Mouse (Mus musculus) R1 (cell line): ENCODE measurements around the gene Trir.

Experiments used
- DNase-seq: peaks from one replicate; pipeline ENCODE4 v3.0.0-alpha.2; 2018; ENCODE audit warnings: low read depth, low spot score

Gene Trir

DNA sequence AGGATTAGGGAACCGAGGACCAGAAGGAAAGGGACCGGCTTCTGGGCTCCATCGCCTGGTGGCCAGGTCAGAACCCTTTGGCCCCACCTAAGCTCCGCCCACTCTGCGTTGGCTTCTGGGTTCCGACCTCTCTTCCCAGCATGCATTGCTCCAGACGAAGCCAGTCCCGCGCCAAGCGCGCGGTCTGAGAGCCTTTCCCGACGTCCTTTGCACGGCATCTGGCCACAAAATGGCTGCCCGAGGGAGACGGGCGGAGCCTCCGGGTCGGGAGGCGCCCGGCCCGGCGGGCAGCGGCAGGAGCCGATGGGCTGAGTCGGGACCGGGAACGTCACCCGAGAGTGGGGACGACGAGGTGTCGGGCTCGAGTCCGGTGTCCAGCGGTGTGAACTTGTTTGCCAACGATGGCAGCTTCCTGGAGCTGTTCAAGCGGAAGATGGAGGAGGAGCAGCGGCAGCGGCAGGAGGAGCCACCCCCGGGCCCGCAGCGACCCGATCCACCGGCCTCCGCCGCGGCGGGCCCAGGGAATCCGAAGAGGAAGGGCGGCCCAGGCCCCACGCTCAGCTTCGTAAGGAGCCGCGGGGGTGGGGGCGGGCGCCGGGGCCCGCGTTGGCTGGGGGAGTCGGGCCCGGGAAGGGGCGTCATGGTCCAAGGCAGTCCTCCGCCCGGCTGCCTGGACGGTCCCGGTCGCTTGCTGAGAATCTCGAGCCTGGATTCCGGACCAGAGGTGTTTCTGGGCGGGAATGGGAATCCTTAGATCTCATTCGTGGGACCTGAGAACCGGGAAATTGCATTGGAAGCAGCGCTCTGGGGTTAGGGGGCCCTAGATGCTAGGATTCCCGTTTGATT, at the start of gene Trir:
TSS of gene Trir (plus strand) at position 154 of the 846 bp plus-strand sequence.
- DNase-seq = peak; percentile 98

DNA sequence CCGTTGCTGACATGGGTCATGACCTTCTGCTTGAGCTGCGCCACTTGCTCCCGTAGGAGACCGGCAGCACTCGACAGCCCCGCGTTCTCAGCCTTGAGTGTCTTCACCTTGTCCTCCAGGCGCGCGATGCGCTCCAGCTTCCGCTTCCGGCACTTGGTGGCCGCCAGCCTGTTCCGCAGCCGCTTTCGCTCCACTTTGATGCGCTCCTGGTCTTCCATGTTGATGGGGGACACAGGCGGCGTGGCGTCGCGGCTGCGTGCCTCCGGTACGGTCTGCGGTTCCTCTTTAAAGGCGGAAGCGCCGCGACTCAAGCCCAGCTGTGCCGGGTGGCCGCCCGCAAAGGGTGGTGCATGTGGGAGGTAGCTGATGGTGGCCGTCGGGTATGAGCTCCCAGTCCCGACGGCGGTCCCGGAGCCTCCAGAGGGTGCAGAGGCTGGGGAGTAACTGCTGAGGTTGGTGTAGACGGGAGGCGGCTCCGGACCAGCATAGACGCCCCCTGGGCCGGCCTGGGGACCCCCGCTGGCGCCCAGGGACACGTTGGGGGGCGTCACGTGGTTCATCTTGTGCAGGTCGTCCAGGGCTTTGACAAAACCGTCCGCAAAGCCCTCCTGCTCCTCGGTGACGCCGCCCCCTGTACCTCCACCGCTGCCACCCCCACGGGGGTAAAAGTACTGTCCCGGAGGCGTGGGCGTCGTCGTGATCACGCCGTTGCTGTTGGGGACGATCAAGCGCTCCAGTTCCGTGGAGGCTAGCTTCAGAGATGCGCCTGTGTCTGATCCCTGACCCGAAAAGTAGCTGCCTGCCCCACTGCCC, 49.0 kb upstream of the Trir start:
- peak; percentile 74 for DNase-seq

DNA sequence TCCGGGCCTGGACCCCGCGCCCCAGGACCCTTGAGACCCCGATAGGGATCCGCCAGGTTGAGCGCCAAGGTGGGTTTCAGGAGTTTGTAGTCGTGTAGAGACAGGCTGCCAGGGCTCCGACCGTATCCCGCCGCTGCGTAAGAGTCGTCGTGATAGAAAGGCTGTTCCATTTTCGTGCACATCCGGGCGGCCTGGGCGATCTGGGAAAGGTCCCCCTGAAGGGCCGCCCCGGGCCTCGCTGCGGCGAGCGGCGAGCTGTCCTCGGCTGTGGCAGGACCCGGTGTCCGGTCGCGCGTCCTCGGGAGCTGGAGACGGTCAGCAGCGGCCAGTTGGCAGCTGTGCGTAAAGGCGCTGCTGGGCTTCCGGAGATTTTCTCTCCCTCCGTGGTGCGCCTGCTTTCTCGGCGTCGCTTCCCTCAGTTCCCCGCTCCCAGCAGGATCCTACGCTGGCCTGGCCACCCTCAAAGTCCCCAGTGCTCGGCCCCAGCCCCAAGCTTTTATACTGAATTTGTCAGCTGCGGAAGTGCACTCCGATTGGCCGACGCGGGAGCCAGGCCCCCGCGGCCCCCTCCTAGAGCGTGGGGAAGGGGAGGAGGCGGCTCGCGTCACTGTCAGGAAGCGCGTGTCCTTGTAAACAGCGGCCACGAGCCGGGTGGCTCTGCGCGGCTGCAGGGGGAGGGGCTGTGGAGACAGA, 48.2 kb upstream of the Trir start, which contains the start of gene Junb:
TSS of gene Junb (minus strand) at position 471 of the 693 bp plus-strand sequence.
- DNase-seq = peak; percentile 94

DNA sequence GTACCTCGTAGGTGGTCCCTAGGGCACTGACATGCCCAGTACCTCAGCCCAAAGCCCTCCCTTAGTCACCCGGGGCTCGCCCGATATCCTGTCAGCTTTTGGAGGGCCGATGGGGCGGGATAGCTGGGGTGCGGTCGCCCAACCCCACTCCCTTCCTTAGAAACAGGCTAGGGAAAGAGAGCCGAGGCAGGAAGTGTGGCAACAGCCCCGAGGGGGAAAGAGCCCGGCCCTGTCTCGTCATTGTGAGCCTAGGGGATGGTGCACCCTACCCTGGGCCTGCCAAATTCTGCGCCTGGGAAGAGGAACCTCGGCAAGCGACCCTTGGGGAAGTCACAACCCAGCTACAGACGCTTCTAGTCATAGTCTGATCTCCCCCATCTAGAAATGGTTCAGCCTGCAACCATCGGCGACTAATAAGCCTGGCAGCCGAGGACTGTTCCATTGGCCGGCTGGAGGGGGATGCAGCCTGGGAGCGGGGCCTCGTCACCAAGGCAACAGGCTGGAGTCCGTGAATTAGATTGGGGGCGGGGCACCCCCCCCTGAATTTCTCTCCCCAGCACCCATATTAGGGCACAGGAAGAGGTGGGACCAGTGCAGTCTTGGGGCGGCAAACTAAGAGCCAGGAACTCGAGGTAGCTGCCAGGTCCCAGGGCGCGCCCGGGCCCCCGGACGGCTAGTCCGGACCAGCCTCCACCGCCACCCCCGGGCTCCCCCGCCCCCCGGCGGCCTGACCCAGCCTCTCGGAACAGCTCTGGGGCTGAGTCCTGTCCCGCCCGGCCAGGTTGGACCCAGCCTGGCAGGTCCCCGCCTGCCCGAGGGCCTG, 46.8 kb upstream of the Trir start:
- peak; percentile 99 for DNase-seq

DNA sequence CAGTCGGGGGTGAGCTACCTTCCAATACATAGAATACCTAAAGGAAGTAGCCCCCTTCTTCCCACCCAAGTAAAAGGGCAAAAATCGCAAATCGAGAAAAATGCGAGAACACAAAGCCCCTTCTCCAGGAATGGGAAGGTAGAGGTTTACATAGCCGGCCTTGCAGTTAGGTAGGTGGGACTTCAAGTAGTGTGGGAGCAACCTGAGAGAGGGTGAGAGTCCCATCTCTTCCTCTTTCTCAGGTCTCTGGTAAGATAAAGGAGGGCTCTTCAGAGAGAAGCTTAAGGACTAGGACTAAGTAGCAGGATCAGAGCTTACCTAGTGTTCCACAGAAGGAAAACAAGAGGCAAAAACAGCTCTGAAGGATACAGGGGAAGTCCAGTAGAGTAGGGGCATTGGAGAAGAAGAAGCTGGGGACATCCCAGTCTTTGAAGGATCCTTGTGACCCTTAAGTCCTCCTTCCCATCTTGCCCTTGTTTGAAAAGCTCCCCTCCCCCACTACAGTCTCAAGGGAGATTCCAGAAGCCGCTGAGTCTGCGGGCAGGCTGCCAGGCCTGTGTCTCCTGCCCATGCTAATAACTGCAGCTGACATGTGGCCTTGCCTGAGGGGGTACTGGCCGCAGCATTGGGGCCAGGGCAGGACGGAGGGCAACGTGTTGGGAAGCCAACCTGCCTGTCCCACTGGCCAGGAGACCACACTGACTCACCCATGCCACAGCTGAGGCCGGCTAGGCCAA, 45.8 kb upstream of the Trir start:
- no peak for DNase-seq

DNA sequence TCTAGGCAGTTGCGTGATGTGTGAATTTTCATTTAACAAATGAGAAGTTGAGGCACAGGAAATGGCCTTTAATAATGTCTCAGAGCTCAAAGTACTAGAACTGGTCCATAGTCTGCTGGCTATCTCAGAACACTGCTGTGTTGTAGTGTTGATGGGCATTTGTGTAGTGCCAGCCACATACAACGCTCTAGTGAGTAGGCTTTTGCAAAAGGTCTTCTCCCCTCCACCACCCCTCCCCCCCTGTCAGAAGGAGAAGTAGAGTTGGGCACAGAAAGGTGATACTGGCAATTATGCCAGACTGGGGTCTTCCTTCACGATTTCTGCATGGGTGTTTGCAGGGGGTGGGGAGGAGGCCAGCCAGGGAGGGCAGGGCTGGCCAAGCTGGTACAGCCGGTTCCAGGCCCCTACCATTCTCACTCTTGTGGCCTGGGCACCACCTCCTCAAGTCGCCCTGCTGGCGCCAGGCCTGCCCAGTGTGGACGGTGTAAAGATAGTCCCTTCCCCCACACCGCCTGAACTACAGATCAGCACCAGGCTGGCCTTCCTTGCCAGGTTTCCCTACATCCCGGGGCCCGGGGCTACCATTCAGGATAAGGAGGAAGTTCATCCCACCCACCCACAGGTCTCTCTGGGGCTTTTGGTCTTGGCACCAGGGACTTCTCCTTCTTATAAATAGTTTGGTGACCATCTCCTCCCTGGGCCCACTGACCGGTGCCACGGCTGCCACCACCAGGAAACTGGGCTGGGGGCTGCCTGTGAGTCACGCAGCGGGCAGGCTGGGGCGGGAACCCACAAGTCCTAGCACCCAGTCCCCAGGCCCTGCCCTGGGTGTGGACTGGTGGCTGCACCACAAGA, 44.8 kb upstream of the Trir start:
- no peak for DNase-seq

DNA sequence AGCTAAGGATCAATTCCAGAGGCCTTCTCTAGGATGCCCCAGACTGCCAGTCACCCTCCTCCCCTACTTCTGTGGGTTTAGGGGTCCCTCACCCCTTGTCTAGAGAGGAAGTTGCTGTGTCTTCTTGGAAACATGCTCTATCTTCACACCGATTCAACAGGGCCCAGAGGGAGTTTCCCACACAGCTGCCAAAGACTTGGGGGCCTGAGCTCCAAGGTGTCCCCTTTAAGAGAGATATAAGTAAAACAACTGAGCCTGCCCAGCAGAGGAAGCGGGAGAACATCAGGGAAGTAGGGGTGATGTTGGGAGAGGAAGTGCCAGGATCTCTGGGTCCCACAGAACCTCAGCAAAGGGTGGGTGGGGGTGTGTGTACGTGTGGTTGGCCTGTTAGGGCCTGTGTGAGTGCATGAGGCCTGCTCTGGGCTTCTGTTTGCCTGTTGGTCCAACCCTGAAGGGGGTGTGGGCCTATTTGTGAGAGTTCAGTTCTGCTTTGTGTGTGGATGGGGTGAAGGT, 44.1 kb upstream of the Trir start:
- DNase-seq = no peak

DNA sequence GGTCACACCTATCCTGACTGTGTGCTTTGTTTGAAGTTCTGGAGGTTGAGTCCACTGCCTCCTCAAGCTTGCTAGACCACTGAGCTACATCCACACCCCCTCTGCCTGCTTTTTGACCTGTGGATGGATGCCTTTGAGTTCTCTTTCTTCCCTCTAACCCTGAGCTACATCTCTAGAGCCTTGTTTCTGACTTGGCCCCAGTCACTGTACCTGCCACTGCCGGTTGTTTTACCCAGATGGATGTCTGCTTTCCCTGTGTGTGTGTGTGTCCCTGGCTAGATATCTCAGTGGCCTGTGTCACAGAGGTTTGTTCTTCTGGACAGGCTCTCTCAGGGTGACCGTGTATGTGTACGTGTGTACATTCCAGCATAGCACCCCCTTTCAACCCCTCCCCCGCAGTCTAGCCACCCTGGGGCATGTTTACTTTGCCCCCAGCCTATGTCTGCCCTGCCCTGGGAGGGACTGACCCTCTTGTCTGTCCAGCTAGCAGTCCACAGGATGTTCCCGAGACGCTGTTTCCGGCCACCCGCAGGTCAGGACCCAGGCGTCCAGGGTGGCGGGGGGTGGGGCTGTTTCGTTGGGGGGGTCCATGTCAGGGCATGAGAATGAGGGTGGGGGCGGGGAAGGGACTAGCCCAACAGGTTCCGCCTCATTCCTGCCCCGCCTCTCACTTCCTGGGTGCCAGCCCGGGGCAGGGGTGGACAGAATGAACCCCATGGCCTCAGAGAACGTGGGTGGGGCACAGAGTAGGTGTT, 42.2 kb upstream of the Trir start:
- DNase-seq = no peak

DNA sequence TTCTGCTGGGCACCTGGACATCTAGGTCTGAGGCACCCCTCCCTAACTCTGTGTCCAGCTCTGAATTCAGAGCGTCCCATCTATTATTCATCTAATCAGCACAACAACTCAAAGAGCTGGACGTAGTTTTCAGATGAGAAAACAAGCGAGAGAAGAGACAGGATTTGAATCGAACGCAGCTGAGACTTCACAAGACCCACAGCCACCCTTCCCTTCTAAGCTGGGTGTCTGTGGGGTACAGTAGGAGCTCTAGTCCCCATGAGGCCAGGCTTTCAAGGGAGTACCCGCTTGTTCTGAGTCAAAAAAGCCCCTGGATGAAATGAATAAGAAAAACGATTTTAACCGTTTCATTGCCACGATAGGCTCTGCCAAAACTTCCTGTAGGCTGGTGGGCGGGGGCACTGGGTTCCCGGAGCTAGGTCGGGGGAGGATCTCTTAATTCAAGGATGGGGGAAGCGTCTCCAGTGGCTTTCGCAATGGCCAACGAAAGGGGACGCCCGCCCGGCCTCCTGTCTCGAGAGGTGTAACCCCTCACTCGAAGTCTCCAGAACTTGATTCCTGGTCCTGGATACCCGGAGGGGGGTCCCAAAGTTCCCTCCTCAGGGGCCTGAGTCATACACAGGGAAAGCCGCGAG, 41.5 kb upstream of the Trir start:
- DNase-seq = no peak

DNA sequence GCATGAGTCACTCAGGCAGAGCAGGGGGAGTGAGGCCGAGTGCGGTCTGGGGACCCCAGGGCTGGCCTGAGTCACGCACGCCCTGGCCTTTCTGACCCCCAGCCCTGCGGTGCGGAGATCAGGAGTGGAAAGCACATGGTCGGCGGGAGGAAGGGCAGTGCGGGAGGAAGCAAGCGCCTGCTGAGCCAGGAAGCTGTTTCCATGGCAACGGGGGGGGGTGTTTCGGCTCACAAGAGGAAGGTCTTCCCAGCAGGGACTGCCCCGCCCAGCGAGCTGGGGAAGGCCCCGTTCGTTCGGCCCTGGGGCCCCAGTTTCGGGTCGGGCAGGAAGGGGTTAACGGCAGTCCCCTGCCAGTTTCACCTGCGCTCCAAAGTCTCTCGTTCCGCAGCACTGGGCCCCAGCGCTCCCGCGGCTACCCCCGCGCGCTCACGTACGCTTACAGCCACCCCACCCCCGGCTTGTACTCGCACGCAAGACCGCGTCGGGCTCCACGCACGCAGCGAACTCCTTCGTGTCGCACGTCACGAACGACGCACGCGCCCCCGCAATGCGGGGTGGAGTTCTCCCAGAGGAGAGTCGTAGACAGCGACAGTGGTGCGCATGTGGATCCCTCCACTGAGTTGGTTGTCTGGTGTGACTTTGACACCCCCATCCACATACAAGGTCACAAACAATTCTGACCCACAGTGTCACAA, 40.8 kb upstream of the Trir start:
- peak; percentile 98 for DNase-seq

DNA sequence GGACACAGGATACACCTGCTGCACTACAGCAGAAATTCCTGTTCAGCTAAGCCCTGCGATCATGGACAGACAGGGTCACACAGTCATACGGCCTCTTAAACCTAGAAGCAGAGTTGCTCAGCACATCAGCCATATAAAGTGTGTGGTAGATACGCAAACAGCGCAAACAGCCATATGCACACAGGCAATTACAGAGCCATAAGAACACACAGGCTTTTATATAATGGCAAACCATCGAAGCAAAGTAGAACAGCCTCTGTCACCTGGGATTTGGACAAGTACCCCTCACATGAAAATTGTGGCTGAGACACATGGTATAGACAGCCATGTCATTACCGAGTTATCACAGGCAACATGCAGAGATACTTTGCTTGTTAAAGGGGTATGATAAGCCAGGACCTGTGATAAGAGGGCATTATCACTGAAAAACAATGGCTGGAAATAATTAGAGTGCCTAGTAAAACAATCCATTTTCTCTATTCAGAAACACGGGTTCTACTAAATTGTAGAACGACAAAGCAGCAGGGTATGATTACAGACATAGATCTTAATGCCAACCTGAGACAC, 40.2 kb upstream of the Trir start:
- DNase-seq = no peak

DNA sequence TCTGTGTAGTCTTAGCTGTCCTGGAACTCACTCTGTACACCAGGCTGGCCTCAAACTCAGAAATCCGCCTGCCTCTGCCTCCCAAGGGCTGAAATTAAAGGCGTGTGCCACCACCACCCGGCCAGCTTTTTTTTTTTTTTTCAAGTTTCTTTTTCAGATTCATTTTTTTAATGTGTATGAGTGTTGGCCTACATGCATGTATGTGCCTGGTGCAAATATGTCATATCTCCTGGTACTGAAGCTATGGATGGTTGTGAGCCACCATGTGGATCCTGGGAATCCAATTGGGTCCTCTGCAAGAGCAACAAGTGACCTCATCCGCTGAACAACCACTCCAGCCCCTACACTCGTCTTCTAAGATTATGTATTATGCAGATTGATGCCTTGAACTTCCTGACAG, 39.2 kb upstream of the Trir start:
- no peak for DNase-seq

DNA sequence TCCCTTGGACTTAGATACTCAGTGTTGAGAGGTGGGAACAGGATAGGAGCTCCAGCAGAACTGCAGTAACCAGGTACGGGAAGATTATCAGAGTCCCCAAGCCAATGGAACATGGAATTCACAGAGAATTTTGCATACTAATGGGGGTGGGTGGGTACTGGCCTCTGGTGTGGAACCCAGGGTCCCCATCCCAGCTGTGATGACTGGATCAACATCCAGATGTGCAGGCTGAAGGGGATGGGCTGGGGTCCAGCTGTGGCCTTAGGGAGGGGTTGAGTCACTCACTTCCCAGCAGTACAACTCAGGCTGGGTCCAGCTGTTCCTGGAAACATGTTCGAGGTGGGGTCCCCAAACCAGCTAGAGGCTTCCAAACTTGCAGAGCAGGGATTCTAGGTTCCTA, 38.7 kb upstream of the Trir start:
- DNase-seq = peak; percentile 33

DNA sequence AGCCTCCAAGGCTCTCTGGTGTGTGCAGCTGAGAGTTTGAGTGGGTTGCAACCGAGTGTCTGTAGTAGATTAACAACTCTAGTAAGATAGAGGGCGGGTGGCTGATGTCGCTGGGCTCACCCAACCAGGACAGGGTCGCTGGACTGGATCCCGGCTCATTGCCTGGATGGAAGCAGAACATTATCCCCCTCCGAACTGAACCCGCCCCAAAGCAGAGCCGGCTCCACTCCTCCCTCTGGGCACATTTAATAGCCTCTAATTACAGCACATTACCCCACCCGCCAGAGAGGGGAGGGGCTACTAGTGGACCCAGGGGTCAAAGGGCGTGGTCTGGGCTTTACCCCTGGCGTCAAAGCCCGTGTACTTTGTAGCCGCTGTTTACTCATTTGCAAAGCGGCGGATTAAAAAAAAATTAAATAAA, 37.3 kb upstream of the Trir start:
- peak; percentile 83 for DNase-seq

DNA sequence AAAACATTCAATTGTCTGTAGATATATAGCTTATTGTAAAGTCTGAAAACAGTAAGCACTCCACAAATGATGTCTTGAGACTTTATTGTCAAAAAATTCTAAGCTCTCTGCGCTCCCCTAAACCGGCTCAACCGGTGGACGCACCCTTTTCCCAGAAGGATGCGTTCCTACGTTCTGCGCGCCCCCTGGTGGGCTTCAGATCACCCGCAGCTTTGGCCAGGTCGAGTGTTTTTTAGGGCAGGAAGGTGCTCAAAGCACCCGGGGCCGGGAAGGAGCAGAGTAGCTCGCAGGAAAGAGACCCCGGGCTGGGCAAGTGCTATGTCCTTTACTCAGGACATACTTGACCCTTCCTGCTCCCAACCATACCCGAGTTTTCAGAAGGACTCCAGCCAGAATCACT, 36.8 kb upstream of the Trir start:
- DNase-seq = peak; percentile 96

DNA sequence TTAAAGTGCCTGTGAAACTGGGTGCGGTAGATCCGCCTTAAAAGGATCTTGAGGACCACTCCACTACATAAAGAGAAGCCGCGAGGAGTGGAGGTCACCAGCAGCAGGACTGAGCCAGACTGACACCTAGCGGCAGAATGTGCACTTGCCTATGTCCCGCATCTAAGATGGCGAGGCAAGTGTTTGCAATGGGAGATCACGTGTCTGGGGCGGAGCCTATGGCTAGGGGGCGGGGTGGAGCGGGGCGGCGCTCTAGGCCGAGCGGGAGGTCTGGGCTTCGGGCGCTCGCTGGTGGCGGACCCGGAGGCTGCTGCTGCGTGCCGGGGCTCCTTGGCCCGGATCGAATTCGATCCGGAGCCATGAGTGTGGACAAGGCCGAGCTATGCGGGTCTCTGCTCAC, 36.3 kb upstream of the Trir start, which contains the start of gene Hook2:
TSS of gene Hook2 (plus strand) at position 255 of the 400 bp plus-strand sequence.
- peak; percentile 99 for DNase-seq

DNA sequence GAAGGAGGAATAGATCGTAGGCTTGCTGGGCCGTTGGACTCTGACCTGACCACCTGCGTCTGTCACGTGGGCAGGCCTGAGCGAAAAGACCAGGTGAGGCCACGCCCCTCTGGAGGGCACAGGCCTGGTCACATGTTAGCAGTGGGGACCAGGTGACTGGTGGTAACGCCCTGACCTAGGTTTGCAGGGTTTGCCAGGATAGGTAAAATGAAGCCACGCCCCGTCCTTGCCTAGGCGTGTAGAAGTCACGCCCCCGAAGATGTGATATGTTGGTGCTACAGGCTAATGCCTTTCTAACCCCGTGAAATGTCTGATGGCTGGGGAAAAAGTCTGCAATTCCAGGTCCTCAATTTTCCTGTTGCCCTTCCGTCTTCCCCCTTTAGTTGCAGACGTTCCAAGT, 35.8 kb upstream of the Trir start:
- peak; percentile 91 for DNase-seq
